14 mouse cellular contexts compared by ENCODE assay signal in the genomic region with DNA sequence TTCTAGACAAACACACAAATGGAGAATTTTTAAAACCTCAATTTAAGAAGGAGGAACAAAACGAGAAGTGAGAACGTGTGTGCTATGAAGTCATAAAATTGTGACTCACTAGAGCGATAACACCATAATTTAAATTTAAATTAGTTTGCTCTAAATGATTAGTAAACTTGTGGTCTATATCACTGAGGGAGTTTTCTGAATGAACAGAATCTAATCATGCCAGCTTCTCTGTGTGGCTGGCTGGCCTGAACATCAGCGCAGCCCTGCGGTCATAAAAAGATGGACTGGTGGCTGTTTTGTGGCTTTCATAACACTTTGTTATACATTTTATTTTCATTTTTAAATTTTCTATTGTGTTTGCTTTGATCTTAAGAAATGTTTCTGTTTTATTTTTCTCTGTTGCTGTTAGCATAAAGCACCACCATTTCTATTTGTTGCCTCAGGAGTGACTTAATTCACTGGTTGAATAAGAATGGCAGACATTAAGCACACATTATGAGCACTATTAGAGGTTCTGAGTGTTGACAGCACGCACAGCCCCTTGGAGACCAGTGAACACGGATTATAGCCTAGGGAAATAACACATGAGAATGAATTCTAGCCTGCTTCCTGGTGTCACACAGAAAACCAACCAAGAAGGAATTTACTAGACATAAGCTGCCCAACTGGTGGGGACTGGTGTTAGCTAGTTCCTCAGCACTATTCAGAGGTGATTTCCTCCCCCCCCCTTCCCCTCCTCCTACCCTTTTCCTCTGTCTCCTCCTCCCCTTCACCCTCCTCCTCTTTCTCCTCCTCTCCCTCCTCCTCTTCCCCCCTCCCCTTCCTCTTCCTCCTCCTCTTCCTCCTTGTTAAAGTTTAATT. TPM values are rescaled to one million over a fixed set of nuclear protein-coding genes. Genes with fewer than 3 reads are reported as not detected.
DNase-seq lines count a peak whose midpoint lies in the region; ATAC-seq and TF ChIP-seq lines count a peak whose summit lies in the region.
"Had no signal": no experiment of that assay in that cellular context is flagged by ENCODE, and none has a peak within 500 bp of the region (broad histone marks: within the 10 kb centered on the region; RNA-seq: fewer than 3 reads in every experiment).

No protein-coding gene starts in this region.

- WGBS in forebrain, embryonic 16.5 days, result 62% methylated on average over 7 of the region's 7 CpGs
- WGBS in forebrain, postnatal 0 days, result 62% methylated on average over 7 of the region's 7 CpGs

- no peaks in the 10 kb centered on the region for H3K4me1 ChIP-seq in forebrain, embryonic 16.5 days (replicated peaks; ENCODE audit: control insufficient read depth, insufficient read depth, low read length)
- H3K4me1 ChIP-seq in forebrain, postnatal 0 days (ENCODE audit: insufficient read depth), result no peaks in the 10 kb centered on the region

- no peak for TF ChIP-seq CTCF in forebrain, postnatal 0 days (IDR thresholded peaks at IDR 0.05; ENCODE audit: low read depth)

- H3K9ac ChIP-seq in forebrain, embryonic 16.5 days (replicated peaks; ENCODE audit: low read depth, low read length), result no peak overlapping the region
- no peak overlapping the region for H3K9ac ChIP-seq in forebrain, postnatal 0 days
- H3K9ac ChIP-seq: midbrain, embryonic 12.5 days had no signal

- H3K9me3 ChIP-seq in forebrain, embryonic 16.5 days (ENCODE audit: control insufficient read depth, low read length), result no peaks in the 10 kb centered on the region
- no peaks in the 10 kb centered on the region for H3K9me3 ChIP-seq in forebrain, postnatal 0 days (ENCODE audit: low read length)
- H3K9me3 ChIP-seq: midbrain, embryonic 12.5 days had no signal

- no peak overlapping the region for H3K4me3 ChIP-seq in forebrain, embryonic 16.5 days (replicated peaks; ENCODE audit: low read length)
- H3K4me3 ChIP-seq in forebrain, postnatal 0 days (ENCODE audit: low read depth, low read length), result no peak overlapping the region
- H3K4me3 ChIP-seq: midbrain, embryonic 12.5 days had no signal

- H3K27ac ChIP-seq in forebrain, embryonic 16.5 days (ENCODE audit: low read length), result no peak overlapping the region
- H3K27ac ChIP-seq in forebrain, postnatal 0 days (ENCODE audit: low read depth, low read length), result no peak overlapping the region
- H3K27ac ChIP-seq: midbrain, embryonic 12.5 days had no signal

- 0 out of 2 replicates have a peak, but pooled peaks have one; percentile 47 for ATAC-seq in forebrain, embryonic 16.5 days
- no peak for ATAC-seq in forebrain, postnatal 0 days
- 0 out of 2 replicates have a peak, but pooled peaks have one; percentile 18 for ATAC-seq in common myeloid progenitor, adult 5-6 weeks (replicated peaks; ENCODE audit: low read depth, poor library complexity, severe bottlenecking)
- ATAC-seq: intestine, postnatal 0 days; Patski had no signal

- DNase-seq in forebrain, postnatal 0 days, result no peak
- peak; percentile 31 for DNase-seq in A20 (ENCODE audit: low read depth, low spot score)
- DNase-seq in kidney, postnatal 36 days, result peak; percentile 25 to 41
- no peak for DNase-seq in right cerebral cortex, postnatal 10 days (ENCODE audit: low spot score in 2 of 2)
- DNase-seq in thymus, postnatal 14 days, result no peak
- no peak for DNase-seq in gastrocnemius, postnatal 10 days
- DNase-seq: cerebellum, adult 9-11 months; lung, adult 18-20 months; thymus, postnatal 36 days had no signal

- no peaks in the 10 kb centered on the region for H3K36me3 ChIP-seq in forebrain, embryonic 16.5 days (ENCODE audit: control insufficient read depth, insufficient read depth)
- H3K36me3 ChIP-seq in forebrain, postnatal 0 days (ENCODE audit: insufficient read depth), result no peaks in the 10 kb centered on the region
- H3K36me3 ChIP-seq: midbrain, embryonic 12.5 days had no signal

- no peak overlapping the region for H3K4me2 ChIP-seq in forebrain, embryonic 16.5 days (ENCODE audit: low read length)
- H3K4me2 ChIP-seq in forebrain, postnatal 0 days (ENCODE audit: low read depth), result no peak overlapping the region
- H3K4me2 ChIP-seq: midbrain, embryonic 12.5 days had no signal

- no peaks in the 10 kb centered on the region for H3K27me3 ChIP-seq in forebrain, embryonic 16.5 days (replicated peaks; ENCODE audit: control insufficient read depth, insufficient read depth, low read length)
- H3K27me3 ChIP-seq in forebrain, postnatal 0 days (ENCODE audit: insufficient read depth, low read length), result no peaks in the 10 kb centered on the region
- H3K27me3 ChIP-seq: midbrain, embryonic 12.5 days had no signal

RNA-seq across cellular contexts. Expression of a gene that starts 44.9 kb away (rescaled TPM):
- polyA plus RNA-seq in forebrain, embryonic 16.5 days (2015; fragmentation: Nextera tagmentation; extraction: Ambion mirVana), result 2.8 and 4.5 TPM in 2 replicates
- 8.7 and 9.4 TPM in 2 replicates for total RNA-seq in forebrain, postnatal 0 days (2014; rRNA removed)
- polyA plus RNA-seq in forebrain, postnatal 0 days (2015; fragmentation: Nextera tagmentation; extraction: Ambion mirVana), result 0.88 and 2.4 TPM in 2 replicates
- 1.6 TPM in 2 replicates for total RNA-seq in common myeloid progenitor, adult 5-6 weeks (2017)
- 10 to 100 TPM; 45.3 to 46.6 TPM for total RNA-seq in gastrocnemius, postnatal 10 days (2021)

Comparison
In these comparisons a context has a peak if more than half of its experiments do, and no peak if none do; other contexts are left out.
1. DNase-seq: peak in A20 (single experiment) and kidney, postnatal 36 days (2 of 2); none in forebrain, postnatal 0 days (single experiment), right cerebral cortex, postnatal 10 days (0 of 2), thymus, postnatal 14 days (single experiment) and gastrocnemius, postnatal 10 days (single experiment).